Mouse (Mus musculus): Measurements from ENCODE around the gene A730009L09Rik. TPM values are rescaled to one million over a fixed set of nuclear protein-coding genes. Genes with fewer than 3 reads are reported as not detected.

Gene A730009L09Rik
- not detected for total RNA-seq (2022)

GRCm38 (mm10) chr16:84514821-84515220, at the start of gene A730009L09Rik:
Gene A730009L09Rik, plus strand, starts transcription at chr16:84515121.
- no peak for DNase-seq (ENCODE audit: low spot score)

- DNase-seq (ENCODE audit: low spot score): no peak
Observed at GRCm38 (mm10) chr16:84465581-84466165, 49.2 kb upstream of the A730009L09Rik start.

- no peak for DNase-seq (ENCODE audit: low spot score)
Observed at GRCm38 (mm10) chr16:84468898-84469297, 46.0 kb upstream of the A730009L09Rik start.

GRCm38 (mm10) chr16:84469994-84470393, 44.9 kb upstream of the A730009L09Rik start:
- no peak for DNase-seq (ENCODE audit: low spot score)

GRCm38 (mm10) chr16:84473406-84473805, 41.5 kb upstream of the A730009L09Rik start:
- DNase-seq (ENCODE audit: low spot score): no peak

GRCm38 (mm10) chr16:84474712-84475111, 40.2 kb upstream of the A730009L09Rik start:
- no peak for DNase-seq (ENCODE audit: low spot score)

- no peak for DNase-seq (ENCODE audit: low spot score)
Observed at GRCm38 (mm10) chr16:84476948-84477347, 38.0 kb upstream of the A730009L09Rik start.

GRCm38 (mm10) chr16:84477528-84477927, 37.4 kb upstream of the A730009L09Rik start:
- no peak for DNase-seq (ENCODE audit: low spot score)

GRCm38 (mm10) chr16:84477952-84478351, 37.0 kb upstream of the A730009L09Rik start:
- no peak for DNase-seq (ENCODE audit: low spot score)

- no peak for DNase-seq (ENCODE audit: low spot score)
Observed at GRCm38 (mm10) chr16:84485931-84486330, 29.0 kb upstream of the A730009L09Rik start.

- DNase-seq (ENCODE audit: low spot score): no peak
Observed at GRCm38 (mm10) chr16:84494818-84495217, 20.1 kb upstream of the A730009L09Rik start.

GRCm38 (mm10) chr16:84495438-84495837, 19.5 kb upstream of the A730009L09Rik start:
- no peak for DNase-seq (ENCODE audit: low spot score)

GRCm38 (mm10) chr16:84507681-84508080, 7.2 kb upstream of the A730009L09Rik start:
- no peak for DNase-seq (ENCODE audit: low spot score)

GRCm38 (mm10) chr16:84521975-84522635, 7.2 kb downstream of the A730009L09Rik start:
- DNase-seq (ENCODE audit: low spot score): no peak

GRCm38 (mm10) chr16:84523061-84523460, 8.1 kb downstream of the A730009L09Rik start:
- DNase-seq (ENCODE audit: low spot score): no peak

GRCm38 (mm10) chr16:84527375-84527774, 12.5 kb downstream of the A730009L09Rik start:
- peak; percentile 11 for DNase-seq (ENCODE audit: low spot score)

GRCm38 (mm10) chr16:84532803-84533202, 17.9 kb downstream of the A730009L09Rik start:
- no peak for DNase-seq (ENCODE audit: low spot score)

GRCm38 (mm10) chr16:84546059-84546458, 31.1 kb downstream of the A730009L09Rik start:
- no peak for DNase-seq (ENCODE audit: low spot score)

- no peak for DNase-seq (ENCODE audit: low spot score)
Observed at GRCm38 (mm10) chr16:84549122-84549521, 34.2 kb downstream of the A730009L09Rik start.

GRCm38 (mm10) chr16:84550445-84550844, 35.5 kb downstream of the A730009L09Rik start:
- no peak for DNase-seq (ENCODE audit: low spot score)

GRCm38 (mm10) chr16:84553981-84554380, 39.1 kb downstream of the A730009L09Rik start:
- DNase-seq (ENCODE audit: low spot score): no peak

GRCm38 (mm10) chr16:84558113-84558917, 43.4 kb downstream of the A730009L09Rik start:
- DNase-seq (ENCODE audit: low spot score): no peak
